Mouse (Mus musculus): ENCODE measurements around the gene Ankrd33b.

- TF ChIP-seq MAFK (IDR thresholded peaks at IDR 0.05; ENCODE audit: insufficient read depth, low read depth, low read length) (no peak), ZC3H11A (IDR thresholded peaks at IDR 0.05; ENCODE audit: borderline replicate concordance, low read depth, low read length) (no peak), CHD2 (IDR thresholded peaks at IDR 0.05; ENCODE audit: low read depth, low read length) (no peak), HCFC1 (IDR thresholded peaks at IDR 0.05; ENCODE audit: borderline replicate concordance, insufficient read depth, low read length) (no peak)
These were observed 109.4 kb downstream of the Ankrd33b start for GRCm38 (mm10) chr15:31258029-31258692.

All from ES-E14 (cell line).